Mouse (Mus musculus): Measurements from ENCODE around the gene Fer1l4. TPM values are rescaled to one million over a fixed set of nuclear protein-coding genes. Genes with fewer than 3 reads are reported as not detected.
A peak's percentile ranks its signal among the peaks of the same experiment; 100 is the strongest.

The Fer1l4 gene
- polyA plus RNA-seq, 1 experiment, result 0.38 TPM

DNA sequence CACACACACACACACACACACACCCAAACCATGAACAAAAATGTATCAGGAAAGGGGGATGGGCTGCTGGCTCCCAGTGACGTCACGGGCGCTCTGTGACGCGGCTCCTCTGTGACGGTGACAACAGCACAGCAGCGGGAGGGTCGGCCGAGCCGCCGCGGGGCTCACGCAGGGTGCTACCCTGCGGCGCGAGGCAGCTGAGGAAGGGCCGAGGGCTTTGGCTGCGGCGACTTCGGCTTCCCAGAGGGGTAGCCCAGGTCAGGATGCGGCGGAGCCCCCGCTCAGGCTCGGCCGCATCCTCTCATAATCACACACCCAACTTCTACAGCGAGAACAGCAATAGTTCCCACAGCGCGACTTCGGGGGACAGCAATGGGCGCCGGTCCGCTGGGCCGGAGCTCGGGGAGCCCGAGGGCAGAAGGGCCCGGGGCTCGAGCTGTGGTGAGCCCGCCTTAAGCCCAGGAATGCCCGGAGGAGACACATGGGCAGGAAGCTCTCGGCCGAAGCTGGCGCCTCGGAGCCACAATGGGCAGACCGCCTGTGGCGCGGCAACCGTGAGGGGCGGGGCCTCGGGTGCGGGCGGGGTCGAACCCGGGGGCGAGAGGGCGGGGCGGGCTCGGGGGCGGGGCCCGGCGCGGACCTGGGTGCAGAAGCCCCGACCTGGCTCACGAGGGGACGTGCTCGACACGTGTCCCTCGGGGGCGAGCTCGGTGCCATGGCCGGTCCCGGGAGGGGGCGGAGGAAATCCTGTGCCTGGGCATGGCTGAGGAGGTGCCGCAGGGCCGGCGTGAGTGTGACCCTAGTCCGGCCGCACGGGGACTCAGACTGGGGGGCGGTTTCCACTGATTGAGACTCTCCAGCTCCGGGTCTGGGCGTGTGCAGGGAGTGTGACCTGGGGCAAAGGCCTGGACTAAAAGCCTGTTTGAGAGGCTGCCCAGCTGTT lies 12.6 kb upstream of the Fer1l4 start, which contains the start of gene Spag4:
Gene Spag4 (plus strand): TSS at position 77 of the 943 bp plus-strand sequence.
- Histone ChIP-seq H3K27ac (ENCODE audit: insufficient read depth, low read depth, low read length) (no peak within 1 kb of the TSS), H3K36me3 (ENCODE audit: control insufficient read depth, insufficient read depth, low read length) (no peaks in the 10 kb centered on the region), H3K27me3 (replicated peaks; ENCODE audit: control insufficient read depth, insufficient read depth, low read length) (no peaks in the 10 kb centered on the region), H3K4me3 (ENCODE audit: insufficient read depth, low read depth, low read length) (peak within 1 kb of the TSS; percentile 59), H3K4me1 (ENCODE audit: control insufficient read depth, insufficient read depth, low read length) (no peaks in the 10 kb centered on the region)
- under 1% methylated on average over 81 of the region's 81 CpGs for WGBS
- TF ChIP-seq POLR2A (IDR thresholded peaks at IDR 0.05; ENCODE audit: low read depth, low read length) (no peak), CTCF (conservative IDR thresholded peaks at IDR 0.05; ENCODE audit: insufficient read depth, insufficient read length, low read depth, low read length) (no peak)
- DNase-seq, result peak; percentile 83

DNA sequence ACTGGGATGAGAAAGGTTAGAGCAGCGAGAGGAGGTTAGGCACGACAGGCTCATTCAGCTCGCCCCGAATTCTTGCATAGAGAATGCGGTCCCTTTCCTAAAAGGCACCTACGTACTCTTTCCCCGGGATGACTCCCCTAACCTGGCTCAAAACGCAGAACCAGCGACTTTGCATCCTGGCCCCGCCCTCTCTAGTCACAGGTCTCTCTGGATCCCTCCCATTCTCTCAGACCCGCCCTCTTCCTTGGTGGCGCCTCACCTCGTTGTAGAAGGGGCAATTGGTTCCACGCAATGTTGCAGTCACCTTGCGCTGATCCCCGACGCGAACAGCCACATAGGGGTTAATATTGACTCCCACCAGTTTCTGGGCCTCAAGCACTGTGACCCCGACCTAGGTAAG lies 4.8 kb downstream of the Fer1l4 start:
- no peak for TF ChIP-seq POLR2A (IDR thresholded peaks at IDR 0.05; ENCODE audit: low read depth, low read length)
- TF ChIP-seq CTCF (conservative IDR thresholded peaks at IDR 0.05; ENCODE audit: insufficient read depth, insufficient read length, low read depth, low read length), result no peak

DNA sequence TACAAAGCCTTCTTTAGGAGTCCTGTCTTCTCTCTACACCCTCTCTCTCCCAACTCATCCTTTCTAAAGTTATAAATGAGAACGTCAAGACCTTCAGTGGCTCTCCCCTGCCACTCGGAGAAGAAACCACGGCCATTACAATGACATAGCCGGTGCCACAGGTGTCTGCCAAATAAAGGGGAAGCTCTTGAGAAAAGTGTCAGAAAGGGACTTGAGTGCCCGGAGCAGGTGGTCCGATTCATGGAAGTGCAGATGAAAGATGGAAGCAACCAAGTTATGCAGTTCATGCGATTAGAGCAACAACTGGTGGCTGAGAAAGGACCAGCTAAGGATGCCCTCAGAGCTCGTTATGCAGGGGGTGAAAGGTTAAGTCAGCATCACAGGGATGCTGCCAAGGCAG lies 9.8 kb downstream of the Fer1l4 start:
- Histone ChIP-seq H3K4me3 (ENCODE audit: insufficient read depth, low read depth, low read length) (no peak overlapping the region), H3K36me3 (ENCODE audit: control insufficient read depth, insufficient read depth, low read length) (no peaks in the 10 kb centered on the region), H3K27me3 (replicated peaks; ENCODE audit: control insufficient read depth, insufficient read depth, low read length) (no peaks in the 10 kb centered on the region), H3K27ac (ENCODE audit: insufficient read depth, low read depth, low read length) (no peak overlapping the region), H3K4me1 (ENCODE audit: control insufficient read depth, insufficient read depth, low read length) (no peaks in the 10 kb centered on the region)
- TF ChIP-seq POLR2A (IDR thresholded peaks at IDR 0.05; ENCODE audit: low read depth, low read length), result no peak
- TF ChIP-seq CTCF (conservative IDR thresholded peaks at IDR 0.05; ENCODE audit: insufficient read depth, insufficient read length, low read depth, low read length), result no peak
- 86% methylated on average over 8 of the region's 8 CpGs for WGBS
- DNase-seq, result no peak

More for the DNA sequence above, 4.8 kb downstream of the Fer1l4 start:
- WGBS, result 8% methylated on average over 19 of the region's 19 CpGs
- H3K4me3 ChIP-seq (ENCODE audit: insufficient read depth, low read depth, low read length), result no peak overlapping the region
- no peaks in the 10 kb centered on the region for H3K27me3 ChIP-seq (replicated peaks; ENCODE audit: control insufficient read depth, insufficient read depth, low read length)
- H3K27ac ChIP-seq (ENCODE audit: insufficient read depth, low read depth, low read length), result no peak overlapping the region
- no peaks in the 10 kb centered on the region for H3K4me1 ChIP-seq (ENCODE audit: control insufficient read depth, insufficient read depth, low read length)
- no peaks in the 10 kb centered on the region for H3K36me3 ChIP-seq (ENCODE audit: control insufficient read depth, insufficient read depth, low read length)
- peak; percentile 7 for DNase-seq

DNA sequence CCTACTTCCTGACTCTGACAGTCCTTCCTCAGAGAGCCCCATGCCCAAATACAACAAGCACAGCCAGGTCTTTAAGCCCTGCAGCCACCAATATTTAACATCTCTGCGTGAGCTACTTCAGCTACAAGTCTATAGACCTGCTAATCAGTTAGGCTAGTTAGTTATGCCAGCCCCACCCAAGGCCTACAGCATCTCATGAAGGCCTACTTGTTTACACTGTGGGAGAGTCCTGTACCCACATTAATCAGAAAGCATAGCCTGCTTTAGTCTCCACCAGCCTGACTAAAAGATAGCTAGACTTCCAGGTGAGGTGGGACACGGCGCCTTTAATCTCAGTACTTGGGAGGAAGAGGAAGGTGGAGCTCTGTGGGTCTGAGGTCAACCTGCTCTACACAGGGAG lies 13.4 kb downstream of the Fer1l4 start:
- H3K4me1 ChIP-seq (ENCODE audit: control insufficient read depth, insufficient read depth, low read length), result no peaks in the 10 kb centered on the region
- H3K36me3 ChIP-seq (ENCODE audit: control insufficient read depth, insufficient read depth, low read length), result no peaks in the 10 kb centered on the region
- H3K27me3 ChIP-seq (replicated peaks; ENCODE audit: control insufficient read depth, insufficient read depth, low read length), result no peaks in the 10 kb centered on the region
- H3K4me3 ChIP-seq (ENCODE audit: insufficient read depth, low read depth, low read length), result no peak overlapping the region
- 88% methylated on average over 3 of the region's 3 CpGs for WGBS
- DNase-seq, result no peak
- no peak for TF ChIP-seq POLR2A (IDR thresholded peaks at IDR 0.05; ENCODE audit: low read depth, low read length)
- H3K27ac ChIP-seq (ENCODE audit: insufficient read depth, low read depth, low read length), result no peak overlapping the region

DNA sequence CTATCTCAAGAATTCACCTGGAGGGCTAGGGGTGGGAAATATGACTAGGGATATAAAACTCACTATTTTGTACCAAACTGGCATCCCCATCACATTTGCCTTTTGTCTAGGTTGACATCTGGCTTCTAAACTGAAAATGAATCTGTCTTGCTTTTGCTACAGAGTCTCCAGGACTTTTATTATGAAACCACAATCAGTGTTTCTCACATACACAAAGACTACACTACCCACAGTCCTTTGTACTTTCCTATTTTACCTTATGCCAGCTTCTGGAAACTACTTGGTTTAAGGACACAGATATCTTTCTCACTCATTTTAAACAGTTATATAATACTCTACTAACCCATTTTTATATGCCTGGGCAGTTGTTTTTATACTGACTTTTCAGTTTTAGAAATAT lies 27.3 kb downstream of the Fer1l4 start:
- H3K36me3 ChIP-seq (ENCODE audit: control insufficient read depth, insufficient read depth, low read length), result no peaks in the 10 kb centered on the region

DNA sequence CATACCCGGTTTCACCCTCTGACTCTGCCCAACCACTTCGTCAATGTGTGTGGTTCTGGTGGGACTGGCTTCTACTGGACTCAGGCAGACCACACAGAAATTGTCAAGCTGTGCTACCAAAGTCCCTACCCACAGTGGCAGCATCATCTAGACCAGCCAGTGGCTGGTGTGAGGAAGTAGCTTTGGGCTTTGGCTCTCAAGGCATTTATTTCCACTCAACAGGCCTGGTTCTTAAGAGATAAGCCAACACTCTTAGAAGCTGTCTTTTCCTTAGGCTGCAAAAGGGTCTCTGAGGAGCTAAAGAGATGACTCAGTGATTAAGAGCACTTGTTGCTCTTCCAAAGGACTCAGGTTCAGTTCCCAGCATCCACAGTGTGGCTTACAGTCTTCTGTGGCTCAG lies 31.0 kb downstream of the Fer1l4 start:
- Histone ChIP-seq H3K36me3 (ENCODE audit: control insufficient read depth, insufficient read depth, low read length) (no peaks in the 10 kb centered on the region; the same call in none of the 2 replicates), H3K27ac (ENCODE audit: insufficient read depth, low read depth, low read length) (no peak overlapping the region), H3K27me3 (replicated peaks; ENCODE audit: control insufficient read depth, insufficient read depth, low read length) (no peaks in the 10 kb centered on the region), H3K4me1 (ENCODE audit: control insufficient read depth, insufficient read depth, low read length) (no peaks in the 10 kb centered on the region), H3K4me3 (ENCODE audit: insufficient read depth, low read depth, low read length) (no peak overlapping the region)
- TF ChIP-seq CTCF (conservative IDR thresholded peaks at IDR 0.05; ENCODE audit: insufficient read depth, insufficient read length, low read depth, low read length), result no peak
- no peak for TF ChIP-seq POLR2A (IDR thresholded peaks at IDR 0.05; ENCODE audit: low read depth, low read length)
- no peak for DNase-seq
- WGBS, result 81% methylated on average over 2 of the region's 2 CpGs

More for the DNA sequence above, 27.3 kb downstream of the Fer1l4 start:
- DNase-seq, result peak; percentile 47
- Histone ChIP-seq H3K27me3 (replicated peaks; ENCODE audit: control insufficient read depth, insufficient read depth, low read length) (no peaks in the 10 kb centered on the region), H3K4me3 (ENCODE audit: insufficient read depth, low read depth, low read length) (no peak overlapping the region), H3K4me1 (ENCODE audit: control insufficient read depth, insufficient read depth, low read length) (no peaks in the 10 kb centered on the region), H3K27ac (ENCODE audit: insufficient read depth, low read depth, low read length) (no peak overlapping the region)
- TF ChIP-seq POLR2A (IDR thresholded peaks at IDR 0.05; ENCODE audit: low read depth, low read length) (no peak), CTCF (conservative IDR thresholded peaks at IDR 0.05; ENCODE audit: insufficient read depth, insufficient read length, low read depth, low read length) (no peak)

DNA sequence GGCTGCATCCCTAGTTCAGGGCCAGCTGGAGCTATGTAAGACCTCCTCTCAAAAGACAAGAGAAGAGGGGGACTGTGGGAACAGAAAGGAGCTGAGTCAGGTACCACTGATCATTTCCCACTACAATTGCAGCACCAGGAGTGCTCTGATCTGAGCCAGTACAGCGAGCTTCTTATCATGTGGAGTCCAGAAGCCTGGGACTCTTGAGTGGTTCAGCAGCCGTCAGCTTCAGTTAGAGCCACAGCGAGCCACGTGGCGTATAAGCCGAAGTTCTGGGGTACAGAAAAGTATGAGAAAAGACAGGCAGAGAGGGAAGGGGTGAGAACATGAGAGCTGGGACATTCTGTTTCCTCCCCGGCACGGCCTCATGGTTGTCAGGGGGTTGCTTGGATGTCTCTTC lies 31.5 kb downstream of the Fer1l4 start:
- no peak overlapping the region for H3K4me3 ChIP-seq (ENCODE audit: insufficient read depth, low read depth, low read length)
- 89% methylated on average over 8 of the region's 8 CpGs for WGBS
- H3K36me3 ChIP-seq (ENCODE audit: control insufficient read depth, insufficient read depth, low read length), result no peaks in the 10 kb centered on the region; the same call in none of the 2 replicates
- no peaks in the 10 kb centered on the region for H3K27me3 ChIP-seq (replicated peaks; ENCODE audit: control insufficient read depth, insufficient read depth, low read length)
- no peak for TF ChIP-seq POLR2A (IDR thresholded peaks at IDR 0.05; ENCODE audit: low read depth, low read length)
- TF ChIP-seq CTCF (conservative IDR thresholded peaks at IDR 0.05; ENCODE audit: insufficient read depth, insufficient read length, low read depth, low read length), result no peak
- no peak overlapping the region for H3K27ac ChIP-seq (ENCODE audit: insufficient read depth, low read depth, low read length)
- H3K4me1 ChIP-seq (ENCODE audit: control insufficient read depth, insufficient read depth, low read length), result no peaks in the 10 kb centered on the region
- DNase-seq, result no peak
